In the genomic region with DNA sequence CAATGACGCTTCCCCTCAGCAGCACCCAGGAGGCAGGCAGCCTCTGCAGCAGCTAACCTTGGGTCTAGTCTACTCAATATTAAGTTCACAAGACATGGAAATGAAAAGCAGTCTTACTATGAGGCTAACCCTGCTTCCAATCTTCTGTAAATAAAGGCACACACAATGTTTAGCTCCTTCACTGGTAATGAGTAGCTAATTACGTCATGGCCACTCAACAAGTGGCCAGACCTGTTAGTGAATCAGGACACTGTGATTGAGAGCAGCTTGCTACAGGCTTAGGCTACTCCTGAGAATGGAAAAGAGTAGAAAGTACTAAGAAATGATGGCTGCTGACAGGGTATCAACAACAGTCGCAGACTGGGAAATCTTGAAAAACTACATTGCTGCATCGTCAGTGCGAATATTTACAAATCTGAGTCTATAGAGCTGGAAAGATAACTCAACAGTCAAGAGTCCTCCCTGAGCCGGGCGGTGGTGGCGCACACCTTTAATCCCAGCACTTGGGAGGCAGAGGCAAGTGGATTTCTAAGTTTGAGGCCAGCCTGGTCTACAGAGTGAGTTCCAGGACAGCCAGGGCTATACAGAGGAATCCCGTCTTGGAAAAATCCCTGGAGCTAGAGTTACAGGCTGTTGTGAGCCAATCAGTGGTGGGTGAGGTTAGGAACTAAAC, we compare ENCODE assay signal across 14 mouse cellular contexts.
"Had no signal": no experiment of that assay in that cellular context is flagged by ENCODE, and none has a peak within 500 bp of the region (broad histone marks: within the 10 kb centered on the region; RNA-seq: fewer than 3 reads in every experiment).

No protein-coding gene starts in this region.

- ATAC-seq: intestine, embryonic 16.5 days; liver, embryonic 12.5 days; midbrain, embryonic 15.5 days had no signal

- H3K4me1 ChIP-seq: limb, embryonic 15.5 days; liver, embryonic 12.5 days; midbrain, embryonic 15.5 days; neural tube, embryonic 13.5 days had no signal

- H3K27ac ChIP-seq: hindbrain, embryonic 14.5 days; kidney, postnatal 0 days; limb, embryonic 15.5 days; liver, embryonic 12.5 days; midbrain, embryonic 15.5 days; neural tube, embryonic 13.5 days had no signal

- H3K9me3 ChIP-seq: limb, embryonic 15.5 days; midbrain, embryonic 15.5 days; neural tube, embryonic 13.5 days had no signal

- H3K4me3 ChIP-seq: limb, embryonic 15.5 days; liver, embryonic 12.5 days; midbrain, embryonic 15.5 days; neural tube, embryonic 13.5 days had no signal

- H3K9ac ChIP-seq: hindbrain, embryonic 14.5 days; limb, embryonic 15.5 days; liver, embryonic 12.5 days; midbrain, embryonic 15.5 days; neural tube, embryonic 13.5 days had no signal

- H3K27me3 ChIP-seq: limb, embryonic 15.5 days; liver, embryonic 12.5 days; midbrain, embryonic 15.5 days; neural tube, embryonic 13.5 days had no signal

- H3K4me2 ChIP-seq: hindbrain, embryonic 14.5 days; limb, embryonic 15.5 days; liver, embryonic 12.5 days; midbrain, embryonic 15.5 days; neural tube, embryonic 13.5 days had no signal

- DNase-seq: kidney, adult 8-10 months; kidney, postnatal 36 days; layer of hippocampus, adult 9-11 months; layer of hippocampus, postnatal 36 days; retina, postnatal 1 day; right cerebral cortex, postnatal 4 days; thymus, postnatal 4 days had no signal

- H3K36me3 ChIP-seq: limb, embryonic 15.5 days; midbrain, embryonic 15.5 days; neural tube, embryonic 13.5 days had no signal
